Mouse (Mus musculus) liver, embryonic 15.5 days (tissue): ENCODE results near the gene Ncoa1. TPM values are rescaled to one million over a fixed set of nuclear protein-coding genes. Genes with fewer than 3 reads are reported as not detected.

Experiments used
- ATAC-seq: fragments of 200-750 bp; cut with Nextera tagmentation; 2 replicates; pipeline ENCODE4 v1.8.0; 2017; ENCODE audit warnings: moderate number of reproducible peaks, mild to moderate bottlenecking, moderate library complexity; ENCODE audit not compliant: insufficient read depth
- H3K27ac ChIP-seq: fragments of 300-500 bp; sonication (generic); replicated peaks from 2 replicates; pipeline ENCODE4 v1.5.1; 2015; ENCODE audit warnings: mild to moderate bottlenecking, inconsistent platforms
- H3K27me3 ChIP-seq: fragments of 300-500 bp; sonication (generic); 2 replicates; pipeline ENCODE4 v1.6.1; 2015; ENCODE audit warnings: mild to moderate bottlenecking, inconsistent platforms
- H3K36me3 ChIP-seq: fragments of 300-500 bp; sonication (generic); replicated peaks from 2 replicates; pipeline ENCODE4 v1.6.1; 2015; ENCODE audit warnings: moderate library complexity, mild to moderate bottlenecking, inconsistent platforms
- H3K4me1 ChIP-seq: fragments of 300-500 bp; sonication (generic); replicated peaks from 2 replicates; pipeline ENCODE4 v1.6.1; 2015; ENCODE audit warnings: inconsistent platforms
- H3K4me2 ChIP-seq: fragments of 300-500 bp; sonication (generic); 2 replicates; pipeline ENCODE4 v1.6.1; 2015; ENCODE audit warnings: moderate library complexity, mild to moderate bottlenecking, inconsistent platforms
- H3K4me3 ChIP-seq: fragments of 300-500 bp; sonication (generic); replicated peaks from 2 replicates; pipeline ENCODE4 v1.5.1; 2015; ENCODE audit warnings: mild to moderate bottlenecking, inconsistent platforms
- H3K9ac ChIP-seq: fragments of 300-500 bp; sonication (generic); 2 replicates; pipeline ENCODE4 v1.6.1; 2015; ENCODE audit warnings: moderate library complexity, mild to moderate bottlenecking, inconsistent platforms
- H3K9me3 ChIP-seq: fragments of 300-500 bp; sonication (generic); replicated peaks from 2 replicates; pipeline ENCODE4 v1.6.1; 2016; ENCODE audit warnings: inconsistent platforms
- WGBS: fragments of 180-500 bp; shearing (Covaris S2); methylation state at CpG from one replicate; pipeline ENCODE4 v1.1.7; 2015; ENCODE audit warnings: mixed read lengths; ENCODE audit not compliant: insufficient replicate concordance; 5-methylcytosine and 5-hydroxymethylcytosine counted together
- polyA plus RNA-seq: library from polyadenylated mRNA; unstranded; fragments of >200 nt; fragmentation: Nextera tagmentation; extraction: Ambion mirVana; gene quantifications from 2 replicates; pipeline ENCODE4 v1.2.1, GENCODE M21; 2015

The Ncoa1 gene
- polyA plus RNA-seq, 1 experiment from 2014 or later = 1.3 TPM

DNA sequence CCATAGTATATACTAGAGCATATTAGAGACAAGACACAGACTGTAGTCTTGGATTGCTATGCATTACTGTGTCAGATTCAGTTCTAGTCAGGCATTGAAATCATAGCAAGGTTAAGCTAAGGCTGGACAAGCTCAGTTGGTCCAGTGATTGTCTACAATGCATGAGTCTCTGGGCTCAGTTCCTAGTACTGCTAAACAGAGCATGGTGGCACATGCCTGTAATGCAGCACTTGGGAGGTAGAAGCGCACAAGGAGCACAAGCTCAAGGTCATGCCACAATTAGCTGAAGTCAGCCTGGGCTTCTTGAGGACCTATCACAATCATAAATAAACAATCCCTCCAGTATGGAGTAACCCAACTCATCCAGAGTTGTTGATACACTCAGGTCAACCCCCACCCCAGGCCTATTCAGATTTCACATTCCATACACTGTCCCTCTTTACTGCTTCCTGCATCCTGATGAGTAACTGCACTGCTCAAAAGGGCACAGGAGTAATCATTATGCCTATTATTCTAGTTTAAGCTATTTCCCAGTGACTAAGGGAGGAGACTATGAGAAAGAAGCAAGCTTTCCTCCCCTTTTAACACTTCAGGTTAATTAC is 170.2 kb downstream of the Ncoa1 start:
- H3K36me3 ChIP-seq = no peaks in the 10 kb centered on the region
- H3K9me3 ChIP-seq = no peaks in the 10 kb centered on the region
- no peak for ATAC-seq
- H3K4me3 ChIP-seq = no peak overlapping the region
- H3K27me3 ChIP-seq = no peaks in the 10 kb centered on the region
- no peak overlapping the region for H3K4me2 ChIP-seq
- no peaks in the 10 kb centered on the region for H3K4me1 ChIP-seq
- H3K9ac ChIP-seq = no peak overlapping the region
- 83% methylated on average over 1 of the region's 1 CpGs for WGBS
- H3K27ac ChIP-seq = no peak overlapping the region

- Histone ChIP-seq H3K4me2 (no peak overlapping the region), H3K4me1 (no peaks in the 10 kb centered on the region), H3K27ac (no peak overlapping the region), H3K4me3 (no peak overlapping the region), H3K9ac (no peak overlapping the region), H3K27me3 (no peaks in the 10 kb centered on the region), H3K9me3 (no peaks in the 10 kb centered on the region), H3K36me3 (no peaks in the 10 kb centered on the region)
- no peak for ATAC-seq
- WGBS = 62% methylated on average over 3 of the region's 3 CpGs
These were observed 177.7 kb downstream of the Ncoa1 start for GRCm38 (mm10) chr12:4299300-4299699.

DNA sequence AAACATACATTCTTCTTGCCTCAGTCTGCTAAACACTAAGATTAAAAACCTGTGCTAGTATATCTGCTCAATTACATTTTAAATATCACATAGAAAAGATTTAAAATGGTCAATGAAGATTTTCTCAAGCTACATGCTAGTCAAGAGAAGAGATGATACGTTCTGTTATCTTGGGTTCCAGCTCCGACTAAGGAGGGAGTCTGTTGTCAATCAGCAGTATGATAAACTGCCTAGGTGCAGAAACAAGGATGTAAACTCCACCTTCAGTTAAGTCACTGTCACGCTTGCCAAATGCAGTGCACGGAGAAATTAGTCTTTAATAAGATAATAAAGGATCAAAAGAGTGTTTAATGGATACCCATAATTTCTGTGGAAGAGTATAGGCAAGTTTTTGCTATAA is 178.4 kb downstream of the Ncoa1 start:
- H3K9ac ChIP-seq = no peak overlapping the region
- 28% methylated on average over 4 of the region's 4 CpGs for WGBS
- H3K9me3 ChIP-seq = no peaks in the 10 kb centered on the region
- ATAC-seq = no peak
- no peak overlapping the region for H3K27ac ChIP-seq
- no peak overlapping the region for H3K4me3 ChIP-seq
- no peaks in the 10 kb centered on the region for H3K4me1 ChIP-seq
- H3K4me2 ChIP-seq = no peak overlapping the region
- H3K36me3 ChIP-seq = no peaks in the 10 kb centered on the region
- no peaks in the 10 kb centered on the region for H3K27me3 ChIP-seq

- ATAC-seq = no peak
- Histone ChIP-seq H3K4me2 (no peak overlapping the region), H3K9ac (no peak overlapping the region), H3K9me3 (no peaks in the 10 kb centered on the region), H3K4me3 (no peak overlapping the region), H3K36me3 (no peaks in the 10 kb centered on the region), H3K27ac (no peak overlapping the region), H3K4me1 (no peaks in the 10 kb centered on the region), H3K27me3 (no peaks in the 10 kb centered on the region)
- 60% methylated on average over 4 of the region's 4 CpGs for WGBS
These were observed 181.1 kb downstream of the Ncoa1 start for GRCm38 (mm10) chr12:4295881-4296280.

- Histone ChIP-seq H3K4me1 (no peaks in the 10 kb centered on the region), H3K27me3 (no peaks in the 10 kb centered on the region), H3K9me3 (no peaks in the 10 kb centered on the region), H3K4me2 (no peak overlapping the region), H3K9ac (no peak overlapping the region), H3K4me3 (no peak overlapping the region), H3K36me3 (no peaks in the 10 kb centered on the region), H3K27ac (no peak overlapping the region)
- ATAC-seq = no peak
- 72% methylated on average over 8 of the region's 8 CpGs for WGBS
These were observed 181.7 kb downstream of the Ncoa1 start for GRCm38 (mm10) chr12:4295281-4295680.

GRCm38 (mm10) chr12:4293813-4294212 is 183.2 kb downstream of the Ncoa1 start:
- Histone ChIP-seq H3K27me3 (no peaks in the 10 kb centered on the region), H3K9me3 (no peaks in the 10 kb centered on the region), H3K4me3 (no peak overlapping the region), H3K36me3 (no peaks in the 10 kb centered on the region), H3K9ac (no peak overlapping the region), H3K4me2 (no peak overlapping the region), H3K27ac (no peak overlapping the region), H3K4me1 (no peaks in the 10 kb centered on the region)
- ATAC-seq = no peak
- 74% methylated on average over 6 of the region's 6 CpGs for WGBS

- ATAC-seq = no peak
- H3K27me3 ChIP-seq = no peaks in the 10 kb centered on the region
- H3K36me3 ChIP-seq = no peaks in the 10 kb centered on the region
- H3K4me2 ChIP-seq = no peak overlapping the region
- no peak overlapping the region for H3K9ac ChIP-seq
- H3K9me3 ChIP-seq = no peaks in the 10 kb centered on the region
- H3K4me1 ChIP-seq = no peaks in the 10 kb centered on the region
- no peak overlapping the region for H3K27ac ChIP-seq
- H3K4me3 ChIP-seq = no peak overlapping the region
- 30% methylated on average over 3 of the region's 3 CpGs for WGBS
These were observed 191.8 kb downstream of the Ncoa1 start for GRCm38 (mm10) chr12:4285186-4285585.

GRCm38 (mm10) chr12:4279878-4280277 is 197.1 kb downstream of the Ncoa1 start:
- Histone ChIP-seq H3K4me1 (peaks cover 10% of the 10 kb centered on the region), H3K4me2 (no peak overlapping the region), H3K27me3 (no peaks in the 10 kb centered on the region), H3K27ac (no peak overlapping the region), H3K9me3 (no peaks in the 10 kb centered on the region), H3K36me3 (peaks cover 2% of the 10 kb centered on the region; the same call in 1 of the 2 replicates), H3K4me3 (no peak overlapping the region), H3K9ac (no peak overlapping the region)
- peak; percentile 49 for ATAC-seq
- WGBS = 54% methylated on average over 3 of the region's 3 CpGs

- Histone ChIP-seq H3K4me2 (no peak overlapping the region), H3K4me3 (no peak overlapping the region), H3K27me3 (no peaks in the 10 kb centered on the region), H3K9ac (no peak overlapping the region), H3K36me3 (peaks cover 7% of the 10 kb centered on the region; the same call in 1 of the 2 replicates), H3K27ac (no peak overlapping the region), H3K4me1 (peaks cover 10% of the 10 kb centered on the region), H3K9me3 (no peaks in the 10 kb centered on the region)
- 58% methylated on average over 3 of the region's 3 CpGs for WGBS
- no peak for ATAC-seq
These were observed 197.8 kb downstream of the Ncoa1 start for GRCm38 (mm10) chr12:4278978-4279755.

- H3K4me2 ChIP-seq = no peak overlapping the region
- no peak for ATAC-seq
- H3K9ac ChIP-seq = no peak overlapping the region
- H3K36me3 ChIP-seq = peaks cover 12% of the 10 kb centered on the region; the same call in 1 of the 2 replicates
- no peak overlapping the region for H3K27ac ChIP-seq
- H3K27me3 ChIP-seq = no peaks in the 10 kb centered on the region
- H3K9me3 ChIP-seq = no peaks in the 10 kb centered on the region
- 82% methylated on average over 6 of the region's 6 CpGs for WGBS
- H3K4me1 ChIP-seq = no peaks in the 10 kb centered on the region
- H3K4me3 ChIP-seq = no peak overlapping the region
These were observed 205.9 kb downstream of the Ncoa1 start for GRCm38 (mm10) chr12:4271078-4271477.

- Histone ChIP-seq H3K4me1 (no peaks in the 10 kb centered on the region), H3K27ac (no peak overlapping the region), H3K9me3 (no peaks in the 10 kb centered on the region), H3K36me3 (0 out of 2 replicates have a peak, but pooled peaks cover 5% of the 10 kb centered on the region), H3K4me3 (no peak overlapping the region), H3K9ac (no peak overlapping the region), H3K27me3 (no peaks in the 10 kb centered on the region), H3K4me2 (no peak overlapping the region)
- ATAC-seq = no peak
- 75% methylated on average over 4 of the region's 4 CpGs for WGBS
These were observed 209.2 kb downstream of the Ncoa1 start for GRCm38 (mm10) chr12:4267765-4268164.
